Mouse (Mus musculus) left cerebral cortex, adult 6 months (tissue): Measurements from ENCODE around the gene Tpst2. TPM values are rescaled to one million over a fixed set of nuclear protein-coding genes. Genes with fewer than 3 reads are reported as not detected.

Experiments used
- long read RNA-seq, 2 experiments: library from polyadenylated mRNA; unstranded; transcript quantifications; one replicate each; pipeline ENCODE4 v2.0.0; 2019 to 2020
- polyA plus RNA-seq: library from polyadenylated mRNA; unstranded; fragments of <200 nt; fragmentation: Nextera tagmentation; gene quantifications from 2 replicates; pipeline ENCODE4 v1.2.3, GENCODE M21; 2021

Tpst2 gene
- 54.3 and 63.0 TPM in 2 replicates for polyA plus RNA-seq
- long read RNA-seq, experiment 1, transcript Tpst2-201 (7 exons, 1,835 nt) = major isoform, 303 of 359 reads
- long read RNA-seq, experiment 1, partial matches to known transcripts = 15 of 359 reads
- long read RNA-seq, experiment 1, other reads (novel, unspliced or antisense) = 37 of 359 reads
- long read RNA-seq, experiment 2, transcript Tpst2-201 (7 exons, 1,835 nt) = major isoform, 75 of 96 reads
- long read RNA-seq, experiment 2, partial matches to known transcripts = 12 of 96 reads
- long read RNA-seq, experiment 2, other reads (novel, unspliced or antisense) = 8 of 96 reads

GRCm38 (mm10) chr5:112276267-112276873 lies at the start of gene Tpst2:
TSS of gene Tpst2 (plus strand) at chr5:112276691.

GRCm38 (mm10) chr5:112252400-112252799 lies 24.1 kb upstream of the Tpst2 start, which contains the start of gene Cryba4:
TSS of gene Cryba4 (minus strand) at chr5:112252518.

GRCm38 (mm10) chr5:112255426-112255825 lies 21.1 kb upstream of the Tpst2 start, which contains the start of gene Crybb1:
TSS of gene Crybb1 (plus strand) at chr5:112255815.

GRCm38 (mm10) chr5:112325546-112326445 lies 49.3 kb downstream of the Tpst2 start, which contains the start of gene Tfip11:
TSS of gene Tfip11 (plus strand) at chr5:112326358.

GRCm38 (mm10) chr5:112342463-112343204 lies 66.1 kb downstream of the Tpst2 start, which contains the start of the genes Srrd and Hps4:
TSS of gene Srrd (minus strand) at chr5:112343040.
TSS of gene Hps4 (plus strand) at chr5:112343083.

GRCm38 (mm10) chr5:112355910-112356309 lies 79.4 kb downstream of the Tpst2 start, which contains the start of gene Gm6583:
TSS of gene Gm6583 (minus strand) at chr5:112356033.

Other genes starting within 250 kb of the Tpst2 start
- gene Cryba4, start 24.2 kb upstream of the Tpst2 start, polyA plus RNA-seq = 4.2 and 5.5 TPM in 2 replicates
- gene Crybb1, start 20.9 kb upstream of the Tpst2 start, polyA plus RNA-seq = 12.4 and 14.7 TPM in 2 replicates
- 17.1 and 18.7 TPM in 2 replicates for gene Tfip11, start 49.7 kb downstream of the Tpst2 start, polyA plus RNA-seq
- gene Srrd, start 66.3 kb downstream of the Tpst2 start, polyA plus RNA-seq = 5.6 and 41.5 TPM in 2 replicates
- gene Hps4, start 66.4 kb downstream of the Tpst2 start, polyA plus RNA-seq = 9.6 and 13.0 TPM in 2 replicates
- not detected in 2 replicates for gene Gm6583, start 79.3 kb downstream of the Tpst2 start, polyA plus RNA-seq
- gene Asphd2, start 118.2 kb downstream of the Tpst2 start, polyA plus RNA-seq = 47.1 and 92.3 TPM in 2 replicates
- not detected in 2 replicates for gene Gm6588, start 172.7 kb downstream of the Tpst2 start, polyA plus RNA-seq